Mouse (Mus musculus): ENCODE measurements around the gene Rpl9-ps1. TPM values are rescaled to one million over a fixed set of nuclear protein-coding genes. Genes with fewer than 3 reads are reported as not detected.

Rpl9-ps1 gene
- polyA plus RNA-seq, 1 experiment from 2014 or later, result not detected

DNA sequence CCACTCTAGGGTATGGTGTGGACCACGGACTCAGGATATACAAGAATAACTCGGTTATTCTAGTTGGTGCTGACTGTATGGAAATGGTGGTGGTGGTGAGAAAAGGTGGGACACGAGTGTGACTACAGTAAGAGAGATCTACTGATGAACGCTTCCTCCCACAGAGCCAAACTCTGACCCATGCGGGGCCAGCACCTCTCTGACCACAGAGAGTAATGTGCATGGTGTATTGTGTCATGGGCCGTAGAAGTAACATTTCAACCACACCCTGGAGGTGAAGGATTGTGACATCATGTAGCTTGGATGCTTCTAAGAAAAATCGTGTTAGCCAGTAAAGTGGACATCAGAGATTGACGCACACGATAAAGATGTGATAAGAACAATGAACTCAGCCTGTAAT is 16.6 kb downstream of the Rpl9-ps1 start:
- Histone ChIP-seq H3K4me2 (no peak overlapping the region), H3K9me3 (replicated peaks) (no peaks in the 10 kb centered on the region), H3K27ac (replicated peaks) (no peak overlapping the region), H3K27me3 (no peaks in the 10 kb centered on the region), H3K36me3 (replicated peaks) (no peaks in the 10 kb centered on the region), H3K9ac (no peak overlapping the region), H3K4me1 (replicated peaks) (no peaks in the 10 kb centered on the region), H3K4me3 (replicated peaks) (no peak overlapping the region)
- ATAC-seq (ENCODE audit: insufficient read depth), result no peak
- WGBS (ENCODE audit: insufficient replicate concordance), result 54% methylated on average over 9 of the region's 9 CpGs

DNA sequence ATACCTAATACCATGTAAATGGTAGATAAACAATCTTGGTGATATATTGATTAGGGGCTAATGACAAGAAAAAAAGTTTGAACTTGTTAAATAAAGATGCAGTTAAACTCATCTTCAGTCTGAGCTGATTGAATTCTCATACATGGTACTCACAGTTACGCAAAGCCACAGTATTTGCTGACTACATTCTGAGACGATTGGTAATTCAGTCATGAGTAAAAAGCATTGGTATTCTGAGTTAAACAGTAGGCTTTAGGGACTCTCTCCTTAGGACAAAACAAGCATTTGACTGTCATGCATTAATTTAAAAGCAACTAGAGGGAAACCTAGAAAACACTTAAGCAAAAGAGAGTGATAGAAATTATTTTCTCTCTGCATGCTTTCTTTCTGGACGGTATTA is 21.8 kb downstream of the Rpl9-ps1 start:
- no peak overlapping the region for H3K27ac ChIP-seq (replicated peaks)

DNA sequence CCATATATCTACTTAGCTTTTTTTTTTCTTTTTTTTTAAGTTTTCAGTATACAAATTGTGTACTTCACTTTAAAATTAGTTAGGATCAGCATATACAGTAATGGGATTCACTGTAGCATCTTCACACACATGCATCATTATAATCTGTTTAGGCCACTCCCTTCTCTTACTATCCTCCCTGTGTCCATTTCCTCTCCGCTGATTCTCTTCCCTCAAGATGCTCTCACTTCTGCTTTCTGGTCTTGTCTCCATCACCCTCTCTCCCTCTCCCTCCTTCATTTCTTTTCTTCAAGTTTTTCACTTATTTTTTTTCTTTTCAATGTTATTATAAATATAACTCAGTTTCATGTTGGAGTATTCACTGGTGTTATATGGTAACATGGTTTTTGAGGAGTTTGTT is 26.4 kb downstream of the Rpl9-ps1 start:
- no peak overlapping the region for H3K4me2 ChIP-seq
- no peak overlapping the region for H3K27ac ChIP-seq (replicated peaks)
- WGBS (ENCODE audit: insufficient replicate concordance), result 33% methylated on average over 1 of the region's 1 CpGs
- no peaks in the 10 kb centered on the region for H3K9me3 ChIP-seq (replicated peaks)
- H3K4me1 ChIP-seq (replicated peaks), result no peaks in the 10 kb centered on the region
- H3K27me3 ChIP-seq, result no peaks in the 10 kb centered on the region
- H3K36me3 ChIP-seq (replicated peaks), result no peaks in the 10 kb centered on the region
- no peak overlapping the region for H3K9ac ChIP-seq
- no peak overlapping the region for H3K4me3 ChIP-seq (replicated peaks)
- no peak for ATAC-seq (ENCODE audit: insufficient read depth)

More for the DNA sequence above, 21.8 kb downstream of the Rpl9-ps1 start:
- Histone ChIP-seq H3K4me2 (no peak overlapping the region), H3K9ac (no peak overlapping the region), H3K4me3 (replicated peaks) (no peak overlapping the region), H3K9me3 (replicated peaks) (no peaks in the 10 kb centered on the region), H3K36me3 (replicated peaks) (no peaks in the 10 kb centered on the region), H3K27me3 (no peaks in the 10 kb centered on the region), H3K4me1 (replicated peaks) (no peaks in the 10 kb centered on the region)
- 65% methylated on average over 3 of the region's 3 CpGs for WGBS (ENCODE audit: insufficient replicate concordance)
- no peak for ATAC-seq (ENCODE audit: insufficient read depth)

DNA sequence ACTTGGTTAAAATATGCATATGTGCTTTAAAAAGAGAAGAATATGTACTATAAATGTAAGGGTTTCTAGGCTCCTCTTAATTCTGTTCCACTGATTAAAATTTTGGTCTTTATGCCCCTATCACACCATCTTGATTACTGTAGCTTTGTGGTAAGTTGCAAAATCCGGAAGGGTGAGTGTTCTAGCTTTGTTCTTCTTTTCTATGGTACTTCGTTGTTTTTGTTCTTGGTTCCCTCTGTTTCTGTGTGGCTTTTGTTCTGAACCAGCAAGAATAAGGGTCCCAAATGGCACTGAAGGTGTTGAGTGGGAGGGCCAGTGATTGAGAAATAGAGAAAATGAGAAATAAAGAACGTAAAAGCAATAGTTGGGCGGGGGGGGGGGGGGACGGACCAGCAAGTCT is 27.2 kb downstream of the Rpl9-ps1 start:
- H3K4me3 ChIP-seq (replicated peaks), result no peak overlapping the region
- H3K27me3 ChIP-seq, result no peaks in the 10 kb centered on the region
- no peaks in the 10 kb centered on the region for H3K9me3 ChIP-seq (replicated peaks)
- no peaks in the 10 kb centered on the region for H3K36me3 ChIP-seq (replicated peaks)
- 42% methylated on average over 5 of the region's 5 CpGs for WGBS (ENCODE audit: insufficient replicate concordance)
- ATAC-seq (ENCODE audit: insufficient read depth), result no peak
- 0 out of 2 replicates have a peak overlapping the region, but pooled peaks have one; percentile 9 for H3K27ac ChIP-seq (replicated peaks)
- H3K4me2 ChIP-seq, result no peak overlapping the region
- no peaks in the 10 kb centered on the region for H3K4me1 ChIP-seq (replicated peaks)
- no peak overlapping the region for H3K9ac ChIP-seq

DNA sequence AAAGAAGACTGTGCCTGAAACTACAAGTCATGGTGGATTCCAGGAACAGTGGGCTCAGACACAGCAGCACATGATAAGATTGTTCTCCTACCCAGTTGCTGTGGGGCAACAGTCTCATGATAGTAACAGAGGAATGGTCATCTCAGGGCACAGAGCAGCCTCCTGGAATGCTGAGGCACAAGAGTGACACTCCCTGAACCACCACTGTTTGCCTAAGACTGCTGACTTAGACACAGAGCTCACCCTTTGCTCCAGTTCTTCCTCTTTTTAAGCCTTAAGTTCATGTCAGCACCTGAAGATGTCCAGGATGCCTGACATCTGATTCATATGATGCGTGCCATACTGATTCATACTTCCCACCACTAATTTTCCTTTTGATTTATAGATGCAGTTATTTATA is 28.8 kb downstream of the Rpl9-ps1 start:
- Histone ChIP-seq H3K4me1 (replicated peaks) (no peaks in the 10 kb centered on the region), H3K36me3 (replicated peaks) (no peaks in the 10 kb centered on the region), H3K27me3 (no peaks in the 10 kb centered on the region), H3K27ac (replicated peaks) (no peak overlapping the region), H3K4me3 (replicated peaks) (no peak overlapping the region), H3K9me3 (replicated peaks) (no peaks in the 10 kb centered on the region), H3K4me2 (no peak overlapping the region), H3K9ac (no peak overlapping the region)
- 57% methylated on average over 1 of the region's 1 CpGs for WGBS (ENCODE audit: insufficient replicate concordance)
- ATAC-seq (ENCODE audit: insufficient read depth), result no peak

DNA sequence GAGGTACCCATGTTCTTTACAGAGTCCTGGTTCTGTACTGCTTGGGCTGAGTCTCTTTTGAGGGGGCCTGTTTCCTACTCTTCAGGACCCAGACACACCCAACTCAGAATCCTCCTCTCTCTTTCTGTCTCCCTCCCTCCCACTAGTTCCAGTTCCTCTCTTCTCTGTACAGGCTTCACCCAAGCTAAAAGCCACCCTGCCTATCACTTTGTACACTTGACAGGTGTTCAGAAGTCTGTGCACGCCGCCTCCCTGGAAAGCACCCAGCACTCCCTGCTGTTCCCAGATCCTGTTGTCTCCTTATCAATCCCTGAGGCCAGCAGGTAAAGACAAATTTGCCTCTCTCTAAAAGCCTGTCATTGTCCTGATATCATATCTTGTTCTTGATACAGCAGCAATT is 34.5 kb downstream of the Rpl9-ps1 start:
- H3K9ac ChIP-seq, result no peak overlapping the region
- H3K4me2 ChIP-seq, result no peak overlapping the region
- no peaks in the 10 kb centered on the region for H3K27me3 ChIP-seq
- no peaks in the 10 kb centered on the region for H3K36me3 ChIP-seq (replicated peaks)
- no peak for ATAC-seq (ENCODE audit: insufficient read depth)
- no peaks in the 10 kb centered on the region for H3K4me1 ChIP-seq (replicated peaks)
- H3K27ac ChIP-seq (replicated peaks), result no peak overlapping the region
- no peak overlapping the region for H3K4me3 ChIP-seq (replicated peaks)
- 45% methylated on average over 2 of the region's 2 CpGs for WGBS (ENCODE audit: insufficient replicate concordance)
- no peaks in the 10 kb centered on the region for H3K9me3 ChIP-seq (replicated peaks)

DNA sequence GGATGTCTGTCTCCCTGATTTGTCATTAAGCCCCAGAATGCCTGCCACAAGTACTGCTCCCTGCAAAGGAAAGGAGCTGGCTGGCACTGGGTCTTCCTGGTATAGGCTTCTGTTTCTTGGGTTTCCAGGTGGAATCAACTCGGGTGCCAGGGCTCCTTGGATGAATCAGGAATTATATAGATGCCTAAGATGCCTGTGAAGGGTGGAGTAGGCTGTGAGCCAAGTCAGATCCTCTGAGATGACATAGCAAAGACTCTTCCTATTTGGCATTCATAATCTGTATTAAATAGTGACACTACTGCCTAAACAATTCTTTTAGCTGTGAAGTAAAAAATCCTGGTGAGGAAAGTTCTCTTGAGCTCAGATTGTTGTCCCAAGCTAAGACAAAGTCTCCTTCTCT is 39.0 kb downstream of the Rpl9-ps1 start:
- Histone ChIP-seq H3K4me3 (replicated peaks) (no peak overlapping the region), H3K9ac (no peak overlapping the region), H3K4me1 (replicated peaks) (no peaks in the 10 kb centered on the region), H3K27ac (replicated peaks) (no peak overlapping the region), H3K36me3 (replicated peaks) (no peaks in the 10 kb centered on the region), H3K9me3 (replicated peaks) (no peaks in the 10 kb centered on the region), H3K4me2 (no peak overlapping the region), H3K27me3 (no peaks in the 10 kb centered on the region)
- ATAC-seq (ENCODE audit: insufficient read depth), result no peak
- whole genome bisulfite sequencing (ENCODE audit: insufficient replicate concordance), result 30% methylated on average over 1 of the region's 1 CpGs

DNA sequence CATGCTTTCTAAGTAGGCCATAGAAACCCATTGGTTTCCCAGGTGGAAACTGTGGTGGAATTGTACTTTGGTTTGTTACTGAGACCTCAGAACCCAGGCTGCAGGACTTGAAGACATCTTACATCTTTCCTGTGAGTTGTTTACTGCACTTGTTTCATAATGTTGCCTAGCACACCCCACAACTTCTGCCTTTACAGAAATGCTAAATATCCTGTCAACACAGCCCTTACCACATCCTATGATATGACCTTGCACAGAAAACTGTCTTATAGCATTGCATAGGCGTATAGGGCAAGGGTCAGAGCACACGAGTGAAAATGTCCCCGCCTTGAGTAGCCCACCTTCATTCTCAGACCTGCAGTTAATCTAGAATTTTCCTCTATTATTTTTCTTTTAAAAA is 39.9 kb downstream of the Rpl9-ps1 start:
- no peak for ATAC-seq (ENCODE audit: insufficient read depth)
- Histone ChIP-seq H3K9me3 (replicated peaks) (no peaks in the 10 kb centered on the region), H3K4me2 (no peak overlapping the region), H3K36me3 (replicated peaks) (no peaks in the 10 kb centered on the region), H3K27ac (replicated peaks) (no peak overlapping the region), H3K27me3 (no peaks in the 10 kb centered on the region), H3K9ac (no peak overlapping the region), H3K4me1 (replicated peaks) (no peaks in the 10 kb centered on the region), H3K4me3 (replicated peaks) (no peak overlapping the region)
- WGBS (ENCODE audit: insufficient replicate concordance), result 40% methylated on average over 3 of the region's 3 CpGs

DNA sequence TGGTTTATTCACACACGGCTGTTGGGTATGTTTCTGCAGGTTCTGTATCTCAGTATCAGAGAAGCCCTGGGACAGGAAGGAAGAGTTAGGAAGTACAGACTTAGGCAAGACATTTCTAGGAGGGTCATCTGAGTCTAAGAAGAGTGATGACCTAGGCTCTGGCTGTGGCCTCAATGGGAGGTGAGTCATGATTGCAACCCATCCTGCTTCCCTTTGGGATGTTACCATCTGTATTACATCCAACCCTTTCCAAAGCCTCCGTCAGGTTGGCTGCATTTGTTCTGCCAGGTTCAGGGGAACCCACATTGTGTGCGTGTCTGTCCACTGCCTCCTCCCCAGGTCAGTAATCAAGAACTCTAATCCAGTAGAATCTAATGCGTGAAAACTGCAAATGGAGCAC is 40.7 kb downstream of the Rpl9-ps1 start:
- ATAC-seq (ENCODE audit: insufficient read depth), result no peak

DNA sequence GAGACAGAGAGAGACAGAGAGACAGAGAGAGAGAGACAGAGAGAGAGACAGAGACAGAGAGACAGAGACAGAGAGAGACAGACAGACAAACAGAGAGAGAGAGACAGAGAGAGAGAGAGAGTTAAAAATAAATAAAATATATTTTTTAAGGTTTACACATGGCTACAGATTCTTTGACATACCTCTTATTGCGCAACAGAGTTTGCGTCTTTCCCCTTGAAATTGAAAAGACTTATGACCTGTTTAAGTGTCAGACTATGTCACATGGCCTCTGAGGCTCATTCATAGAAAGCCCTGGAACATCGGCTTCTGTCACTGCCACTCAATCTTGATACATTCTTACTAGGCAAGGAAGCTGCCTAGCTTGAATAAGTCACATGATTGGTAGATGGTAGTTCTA is 42.0 kb downstream of the Rpl9-ps1 start:
- H3K4me1 ChIP-seq (replicated peaks), result no peaks in the 10 kb centered on the region
- no peak overlapping the region for H3K27ac ChIP-seq (replicated peaks)
- H3K4me2 ChIP-seq, result no peak overlapping the region
- 73% methylated on average over 3 of the region's 3 CpGs for WGBS (ENCODE audit: insufficient replicate concordance)
- ATAC-seq (ENCODE audit: insufficient read depth), result no peak
- no peak overlapping the region for H3K9ac ChIP-seq
- no peaks in the 10 kb centered on the region for H3K27me3 ChIP-seq
- no peaks in the 10 kb centered on the region for H3K9me3 ChIP-seq (replicated peaks)
- no peak overlapping the region for H3K4me3 ChIP-seq (replicated peaks)
- no peaks in the 10 kb centered on the region for H3K36me3 ChIP-seq (replicated peaks)

More for the DNA sequence above, 40.7 kb downstream of the Rpl9-ps1 start:
- Histone ChIP-seq H3K9ac (no peak overlapping the region), H3K9me3 (replicated peaks) (no peaks in the 10 kb centered on the region), H3K27ac (replicated peaks) (no peak overlapping the region), H3K27me3 (no peaks in the 10 kb centered on the region), H3K4me1 (replicated peaks) (no peaks in the 10 kb centered on the region), H3K36me3 (replicated peaks) (no peaks in the 10 kb centered on the region), H3K4me3 (replicated peaks) (no peak overlapping the region), H3K4me2 (no peak overlapping the region)
- WGBS (ENCODE audit: insufficient replicate concordance), result 59% methylated on average over 4 of the region's 4 CpGs

DNA sequence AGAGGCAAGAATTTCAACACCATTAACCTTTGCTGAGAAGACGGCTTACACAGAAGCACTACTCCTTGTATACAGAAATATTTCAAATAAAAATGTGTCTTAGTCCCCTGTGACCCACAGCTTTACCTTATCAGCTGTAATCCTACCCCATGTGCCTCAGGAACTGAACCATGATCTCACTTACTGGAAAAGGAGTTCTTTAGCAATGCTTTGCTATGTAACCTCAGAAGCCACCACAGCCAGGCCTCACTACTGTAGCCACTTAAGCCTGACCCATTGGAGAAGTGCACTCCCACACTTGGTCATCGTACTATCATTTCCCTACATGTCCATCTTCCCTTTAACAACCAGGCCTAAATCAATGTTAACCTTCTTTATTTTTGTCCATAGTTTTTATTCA is 44.8 kb downstream of the Rpl9-ps1 start:
- H3K27ac ChIP-seq (replicated peaks), result no peak overlapping the region
- no peaks in the 10 kb centered on the region for H3K27me3 ChIP-seq

DNA sequence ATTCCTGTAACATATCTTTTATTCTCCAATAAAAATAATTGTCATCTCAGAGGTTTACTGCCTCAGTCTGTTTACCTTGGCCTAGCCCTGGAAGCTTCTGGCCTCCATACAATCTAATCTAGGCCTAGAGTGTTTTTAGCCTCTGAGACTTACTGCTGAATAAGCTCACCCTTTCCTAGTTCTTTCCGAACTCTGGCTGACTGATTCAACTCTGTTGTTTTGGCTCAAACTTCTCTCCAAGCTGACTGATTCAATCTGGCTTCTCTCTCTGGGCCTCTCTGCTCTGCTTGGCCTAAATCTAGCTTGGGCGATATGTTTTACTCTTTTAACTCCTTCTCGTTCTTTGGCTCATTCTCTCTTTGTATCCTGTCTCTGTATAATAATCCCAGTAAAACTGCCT is 46.4 kb downstream of the Rpl9-ps1 start:
- Histone ChIP-seq H3K9me3 (replicated peaks) (no peaks in the 10 kb centered on the region), H3K36me3 (replicated peaks) (no peaks in the 10 kb centered on the region), H3K9ac (no peak overlapping the region), H3K4me2 (no peak overlapping the region), H3K4me1 (replicated peaks) (no peaks in the 10 kb centered on the region), H3K27ac (replicated peaks) (no peak overlapping the region), H3K4me3 (replicated peaks) (no peak overlapping the region), H3K27me3 (no peaks in the 10 kb centered on the region)
- no peak for ATAC-seq (ENCODE audit: insufficient read depth)
- WGBS (ENCODE audit: insufficient replicate concordance), result 56% methylated on average over 3 of the region's 3 CpGs

More for the DNA sequence above, 44.8 kb downstream of the Rpl9-ps1 start:
- H3K9ac ChIP-seq, result no peak overlapping the region
- WGBS (ENCODE audit: insufficient replicate concordance), result 53% methylated on average over 2 of the region's 2 CpGs
- H3K4me1 ChIP-seq (replicated peaks), result no peaks in the 10 kb centered on the region
- no peak for ATAC-seq (ENCODE audit: insufficient read depth)
- no peaks in the 10 kb centered on the region for H3K36me3 ChIP-seq (replicated peaks)
- no peaks in the 10 kb centered on the region for H3K9me3 ChIP-seq (replicated peaks)
- H3K4me2 ChIP-seq, result no peak overlapping the region
- no peak overlapping the region for H3K4me3 ChIP-seq (replicated peaks)
